Mouse (Mus musculus): ENCODE results near the gene Telo2. TPM values are rescaled to one million over a fixed set of nuclear protein-coding genes. Genes with fewer than 3 reads are reported as not detected.

Telo2 gene
- polyA plus RNA-seq, 1 experiment from 2014 or later: 54.6 TPM

GRCm38 (mm10) chr17:25120406-25120805 is 4.6 kb upstream of the Telo2 start, which contains the start of gene Ptx4:
Gene Ptx4, plus strand, starts transcription at chr17:25120760.
- H3K4me1 ChIP-seq: peaks cover 10% of the 10 kb centered on the region
- WGBS: 40% methylated on average over 3 of the region's 3 CpGs
- H3K36me3 ChIP-seq (replicated peaks): no peaks in the 10 kb centered on the region
- no peak for DNase-seq (ENCODE audit: extremely low spot score, low spot score)
- no peaks in the 10 kb centered on the region for H3K9me3 ChIP-seq
- no peak within 1 kb of the TSS for H3K4me3 ChIP-seq
- peaks cover 9% of the 10 kb centered on the region; the same call in 1 of the 2 replicates for H3K27me3 ChIP-seq (ENCODE audit: poor library complexity, severe bottlenecking)
- H3K27ac ChIP-seq: no peak within 1 kb of the TSS

- H3K9me3 ChIP-seq: no peaks in the 10 kb centered on the region
- no peak for DNase-seq (ENCODE audit: extremely low spot score, low spot score)
- H3K36me3 ChIP-seq (replicated peaks): peaks cover 22% of the 10 kb centered on the region
- H3K27me3 ChIP-seq (ENCODE audit: poor library complexity, severe bottlenecking): no peaks in the 10 kb centered on the region
- WGBS: 34% methylated on average over 4 of the region's 4 CpGs
- no peak overlapping the region for H3K4me3 ChIP-seq
- peaks cover 24% of the 10 kb centered on the region for H3K4me1 ChIP-seq
- H3K27ac ChIP-seq: no peak overlapping the region
Measured at GRCm38 (mm10) chr17:25117263-25117662, 1.5 kb upstream of the Telo2 start.

- H3K4me3 ChIP-seq: peak overlapping the region; percentile 83
- no peak for DNase-seq (ENCODE audit: extremely low spot score, low spot score)
- H3K9me3 ChIP-seq: no peaks in the 10 kb centered on the region
- H3K36me3 ChIP-seq (replicated peaks): peaks cover 43% of the 10 kb centered on the region
- peak overlapping the region; percentile 95 for H3K27ac ChIP-seq
- no peaks in the 10 kb centered on the region for H3K27me3 ChIP-seq (ENCODE audit: poor library complexity, severe bottlenecking)
- 14% methylated on average over 23 of the region's 23 CpGs for WGBS
- H3K4me1 ChIP-seq: peaks cover 24% of the 10 kb centered on the region
Measured at GRCm38 (mm10) chr17:25114908-25115645, 690 bp downstream of the Telo2 start.

GRCm38 (mm10) chr17:25112423-25112810 is 3.4 kb downstream of the Telo2 start:
- Histone ChIP-seq H3K4me1 (peaks cover 24% of the 10 kb centered on the region), H3K4me3 (no peak overlapping the region), H3K27ac (no peak overlapping the region), H3K36me3 (replicated peaks) (peaks cover 70% of the 10 kb centered on the region), H3K27me3 (ENCODE audit: poor library complexity, severe bottlenecking) (no peaks in the 10 kb centered on the region), H3K9me3 (no peaks in the 10 kb centered on the region)
- WGBS: 84% methylated on average over 3 of the region's 3 CpGs
- no peak for DNase-seq (ENCODE audit: extremely low spot score, low spot score)

GRCm38 (mm10) chr17:25111739-25112422 is 3.9 kb downstream of the Telo2 start:
- no peak for DNase-seq (ENCODE audit: extremely low spot score, low spot score)
- Histone ChIP-seq H3K36me3 (replicated peaks) (peaks cover 75% of the 10 kb centered on the region), H3K27ac (no peak overlapping the region), H3K27me3 (ENCODE audit: poor library complexity, severe bottlenecking) (no peaks in the 10 kb centered on the region), H3K9me3 (no peaks in the 10 kb centered on the region), H3K4me1 (peaks cover 24% of the 10 kb centered on the region), H3K4me3 (no peak overlapping the region)
- WGBS: 91% methylated on average over 8 of the region's 8 CpGs

GRCm38 (mm10) chr17:25111220-25111619 is 4.5 kb downstream of the Telo2 start:
- peaks cover 82% of the 10 kb centered on the region for H3K36me3 ChIP-seq (replicated peaks)
- H3K27me3 ChIP-seq (ENCODE audit: poor library complexity, severe bottlenecking): no peaks in the 10 kb centered on the region
- H3K27ac ChIP-seq: no peak overlapping the region
- H3K4me1 ChIP-seq: peaks cover 21% of the 10 kb centered on the region
- H3K4me3 ChIP-seq: no peak overlapping the region
- no peak for DNase-seq (ENCODE audit: extremely low spot score, low spot score)
- WGBS: 92% methylated on average over 5 of the region's 5 CpGs
- no peaks in the 10 kb centered on the region for H3K9me3 ChIP-seq

GRCm38 (mm10) chr17:25110590-25110989 is 5.2 kb downstream of the Telo2 start:
- H3K4me1 ChIP-seq: peaks cover 15% of the 10 kb centered on the region
- DNase-seq (ENCODE audit: extremely low spot score, low spot score): no peak
- H3K36me3 ChIP-seq (replicated peaks): peaks cover 88% of the 10 kb centered on the region
- no peaks in the 10 kb centered on the region for H3K9me3 ChIP-seq
- no peak overlapping the region for H3K4me3 ChIP-seq
- no peaks in the 10 kb centered on the region for H3K27me3 ChIP-seq (ENCODE audit: poor library complexity, severe bottlenecking)
- H3K27ac ChIP-seq: no peak overlapping the region
- WGBS: 96% methylated on average over 6 of the region's 6 CpGs

- peaks cover 98% of the 10 kb centered on the region for H3K36me3 ChIP-seq (replicated peaks)
Measured at GRCm38 (mm10) chr17:25109578-25109977, 6.2 kb downstream of the Telo2 start.

GRCm38 (mm10) chr17:25107786-25108185 is 8.0 kb downstream of the Telo2 start:
- H3K27ac ChIP-seq: no peak overlapping the region
- no peak overlapping the region for H3K4me3 ChIP-seq
- H3K9me3 ChIP-seq: no peaks in the 10 kb centered on the region
- 98% methylated on average over 15 of the region's 16 CpGs for WGBS
- H3K27me3 ChIP-seq (ENCODE audit: poor library complexity, severe bottlenecking): no peaks in the 10 kb centered on the region
- no peaks in the 10 kb centered on the region for H3K4me1 ChIP-seq
- H3K36me3 ChIP-seq (replicated peaks): peaks cover 100% of the 10 kb centered on the region
- no peak for DNase-seq (ENCODE audit: extremely low spot score, low spot score)

More at GRCm38 (mm10) chr17:25109578-25109977, 6.2 kb downstream of the Telo2 start:
- DNase-seq (ENCODE audit: extremely low spot score, low spot score): peak; percentile 39
- Histone ChIP-seq H3K27me3 (ENCODE audit: poor library complexity, severe bottlenecking) (no peaks in the 10 kb centered on the region), H3K4me3 (no peak overlapping the region), H3K9me3 (no peaks in the 10 kb centered on the region), H3K27ac (no peak overlapping the region), H3K4me1 (peaks cover 5% of the 10 kb centered on the region)
- WGBS: 80% methylated on average over 2 of the region's 2 CpGs

GRCm38 (mm10) chr17:25101338-25101737 is 14.4 kb downstream of the Telo2 start:
- H3K4me3 ChIP-seq: no peak overlapping the region
- no peaks in the 10 kb centered on the region for H3K9me3 ChIP-seq
- WGBS: 95% methylated on average over 11 of the region's 11 CpGs
- DNase-seq (ENCODE audit: extremely low spot score, low spot score): no peak
- peaks cover 94% of the 10 kb centered on the region for H3K36me3 ChIP-seq (replicated peaks)
- H3K4me1 ChIP-seq: no peaks in the 10 kb centered on the region
- H3K27me3 ChIP-seq (ENCODE audit: poor library complexity, severe bottlenecking): no peaks in the 10 kb centered on the region
- no peak overlapping the region for H3K27ac ChIP-seq

- Histone ChIP-seq H3K36me3 (replicated peaks) (peaks cover 84% of the 10 kb centered on the region), H3K4me3 (no peak overlapping the region), H3K27me3 (ENCODE audit: poor library complexity, severe bottlenecking) (no peaks in the 10 kb centered on the region), H3K9me3 (no peaks in the 10 kb centered on the region), H3K27ac (no peak overlapping the region), H3K4me1 (no peaks in the 10 kb centered on the region)
- DNase-seq (ENCODE audit: extremely low spot score, low spot score): no peak
- WGBS: 88% methylated on average over 6 of the region's 6 CpGs
Measured at GRCm38 (mm10) chr17:25100052-25100451, 15.7 kb downstream of the Telo2 start.

- Histone ChIP-seq H3K4me3 (no peak overlapping the region), H3K27me3 (ENCODE audit: poor library complexity, severe bottlenecking) (no peaks in the 10 kb centered on the region), H3K4me1 (no peaks in the 10 kb centered on the region), H3K27ac (no peak overlapping the region), H3K9me3 (no peaks in the 10 kb centered on the region), H3K36me3 (replicated peaks) (peaks cover 77% of the 10 kb centered on the region)
- DNase-seq (ENCODE audit: extremely low spot score, low spot score): no peak
- WGBS: 87% methylated on average over 2 of the region's 2 CpGs
Measured at GRCm38 (mm10) chr17:25096221-25096620, 19.5 kb downstream of the Telo2 start.

GRCm38 (mm10) chr17:25090450-25090849 is 25.3 kb downstream of the Telo2 start:
- no peaks in the 10 kb centered on the region for H3K27me3 ChIP-seq (ENCODE audit: poor library complexity, severe bottlenecking)
- no peak overlapping the region for H3K4me3 ChIP-seq
- 95% methylated on average over 10 of the region's 10 CpGs for WGBS
- no peak overlapping the region for H3K27ac ChIP-seq
- H3K9me3 ChIP-seq: no peaks in the 10 kb centered on the region
- DNase-seq (ENCODE audit: extremely low spot score, low spot score): no peak
- H3K36me3 ChIP-seq (replicated peaks): peaks cover 69% of the 10 kb centered on the region
- H3K4me1 ChIP-seq: no peaks in the 10 kb centered on the region

Measured in forebrain, embryonic 10.5 days (tissue).